Mouse (Mus musculus): ENCODE data around the gene Herpud1. TPM values are rescaled to one million over a fixed set of nuclear protein-coding genes. Genes with fewer than 3 reads are reported as not detected.
A peak's percentile ranks its signal among the peaks of the same experiment; 100 is the strongest.

Herpud1 gene
- polyA plus RNA-seq, 1 experiment from 2014 or later, result 224 TPM

DNA sequence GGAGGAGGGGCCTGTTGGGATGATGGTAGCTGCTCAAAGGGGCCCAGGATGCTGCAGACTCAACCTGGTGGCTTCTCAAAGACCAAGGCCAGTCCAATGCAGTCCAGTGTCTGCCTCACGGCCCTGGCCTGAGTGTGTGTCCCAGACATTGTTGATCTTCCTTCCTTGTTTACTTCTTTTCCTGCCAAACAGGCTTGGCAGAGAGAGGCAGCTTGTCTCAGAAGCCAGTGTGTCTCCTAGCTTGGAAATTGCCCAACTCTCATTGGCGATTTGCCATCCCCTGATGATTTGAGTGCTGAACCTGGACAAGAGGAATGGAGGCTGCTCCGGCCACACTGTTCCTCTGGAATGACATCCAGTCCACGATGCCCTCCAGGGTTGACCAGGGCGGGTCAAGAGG lies 27.7 kb upstream of the Herpud1 start:
- Histone ChIP-seq H3K9me3 (ENCODE audit: control insufficient read depth, low read length) (no peaks in the 10 kb centered on the region), H3K4me2 (replicated peaks; ENCODE audit: low read depth) (0 out of 2 replicates have a peak overlapping the region, but pooled peaks have one; percentile 15), H3K27ac (replicated peaks) (peak overlapping the region; percentile 74), H3K27me3 (ENCODE audit: control insufficient read depth, insufficient read depth, low read length) (no peaks in the 10 kb centered on the region), H3K4me1 (replicated peaks; ENCODE audit: control insufficient read depth, insufficient read depth) (peaks cover 12% of the 10 kb centered on the region), H3K36me3 (ENCODE audit: control insufficient read depth, insufficient read depth, low read length) (no peaks in the 10 kb centered on the region), H3K4me3 (ENCODE audit: low read depth, low read length) (no peak overlapping the region), H3K9ac (ENCODE audit: low read length) (no peak overlapping the region)
- ATAC-seq (ENCODE audit: low FRiP score, low TSS enrichment), result peak; percentile 8; the same call in 1 of the 2 replicates
- peak; percentile 84 for DNase-seq (ENCODE audit: low spot score)
- TF ChIP-seq EP300 (optimal IDR thresholded peaks at IDR 0.05), result no peak
- TF ChIP-seq CTCF (IDR thresholded peaks at IDR 0.05; ENCODE audit: low read depth), result no peak
- WGBS, result 24% methylated on average over 5 of the region's 5 CpGs

DNA sequence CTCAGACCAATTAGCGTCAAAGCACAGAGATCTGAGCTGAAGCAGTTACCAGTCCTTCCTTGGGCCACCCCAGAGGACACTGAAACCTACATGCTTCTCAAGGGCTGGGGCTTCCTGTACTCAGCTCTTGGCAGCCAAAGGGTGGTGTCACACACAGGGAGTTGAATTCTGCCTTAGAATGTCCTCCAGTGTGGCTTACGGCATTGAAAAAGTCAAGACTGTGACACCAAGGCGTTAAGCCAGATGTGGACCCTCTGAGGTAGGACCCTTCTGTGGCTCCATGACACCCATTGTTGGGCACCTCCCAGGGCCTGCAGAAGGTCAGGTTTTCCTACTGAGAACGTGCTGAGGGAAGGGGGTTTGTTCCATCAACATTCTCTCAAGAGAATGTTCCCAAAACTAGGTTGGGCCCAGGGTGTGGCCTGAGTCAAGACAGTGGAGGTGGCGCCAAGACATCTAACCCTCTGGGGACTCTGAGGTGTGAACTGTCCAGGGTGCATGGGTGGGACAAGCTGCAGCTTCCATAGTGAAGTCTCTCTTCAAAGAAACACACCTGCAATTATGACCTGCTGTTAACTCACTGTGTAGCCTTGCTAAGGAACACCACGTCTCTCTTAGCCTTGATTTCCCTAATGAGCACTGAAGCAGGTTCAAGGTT lies 24.3 kb upstream of the Herpud1 start:
- Histone ChIP-seq H3K9me3 (ENCODE audit: control insufficient read depth, low read length) (no peaks in the 10 kb centered on the region), H3K4me3 (ENCODE audit: low read depth, low read length) (no peak overlapping the region), H3K27ac (replicated peaks) (peak overlapping the region; percentile 95), H3K4me2 (replicated peaks; ENCODE audit: low read depth) (no peak overlapping the region), H3K27me3 (ENCODE audit: control insufficient read depth, insufficient read depth, low read length) (no peaks in the 10 kb centered on the region), H3K36me3 (ENCODE audit: control insufficient read depth, insufficient read depth, low read length) (no peaks in the 10 kb centered on the region), H3K9ac (ENCODE audit: low read length) (no peak overlapping the region), H3K4me1 (replicated peaks; ENCODE audit: control insufficient read depth, insufficient read depth) (peaks cover 16% of the 10 kb centered on the region)
- 72% methylated on average over 6 of the region's 6 CpGs for WGBS
- TF ChIP-seq EP300 (optimal IDR thresholded peaks at IDR 0.05) (no peak), CTCF (IDR thresholded peaks at IDR 0.05; ENCODE audit: low read depth) (no peak)
- ATAC-seq (ENCODE audit: low FRiP score, low TSS enrichment) (no peak), DNase-seq (ENCODE audit: low spot score) (peak; percentile 45)

DNA sequence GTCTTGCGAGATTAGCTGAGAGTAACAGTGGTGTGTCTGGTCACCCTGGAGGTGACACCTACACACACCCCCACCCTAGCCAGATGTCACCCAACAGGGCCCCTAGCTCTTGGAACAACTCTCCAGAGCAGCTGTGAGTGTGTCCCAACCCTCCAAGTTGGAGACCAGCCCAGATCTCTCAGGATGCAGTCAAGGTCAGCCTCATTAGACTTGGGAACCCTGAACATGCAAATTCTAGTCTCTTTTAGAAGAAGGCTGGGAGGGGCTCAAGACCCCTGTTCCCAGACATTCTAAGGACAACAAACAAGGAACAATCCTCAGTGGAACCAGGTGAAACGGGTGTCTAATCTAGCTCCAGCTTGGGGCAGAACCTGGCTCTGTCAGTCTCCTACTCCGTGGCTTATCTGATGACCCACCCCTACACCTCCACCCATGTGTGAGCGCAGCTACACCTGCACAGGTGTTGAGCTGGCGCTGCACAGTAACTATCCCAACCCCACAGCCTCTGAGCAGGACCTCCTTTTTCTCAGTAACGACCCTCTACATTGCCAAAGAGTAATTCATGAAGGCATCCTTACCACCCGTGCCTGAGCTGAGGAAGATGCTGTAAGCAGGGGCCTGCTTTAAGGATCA lies 23.5 kb upstream of the Herpud1 start:
- DNase-seq (ENCODE audit: low spot score), result peak; percentile 78

DNA sequence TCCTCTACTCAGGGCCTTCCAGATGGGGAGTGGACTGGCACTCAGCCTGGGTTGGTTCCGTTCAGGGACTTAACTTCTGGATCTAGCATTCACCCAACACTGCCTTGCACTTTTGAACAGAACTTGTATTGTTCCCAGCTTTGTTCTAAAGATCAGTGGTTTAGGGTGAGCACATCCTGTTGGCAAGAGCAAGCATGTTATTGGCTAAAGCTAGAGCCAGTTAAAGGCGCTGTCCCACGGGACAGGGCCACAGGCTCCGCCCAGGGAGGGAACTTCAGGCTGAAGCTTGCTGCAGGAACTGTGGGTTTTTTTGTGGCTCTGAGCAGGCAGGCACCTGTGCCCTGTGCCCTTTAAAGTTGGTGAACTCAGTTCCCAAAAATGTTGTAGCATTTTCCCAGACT lies 22.9 kb upstream of the Herpud1 start:
- H3K9ac ChIP-seq (ENCODE audit: low read length), result no peak overlapping the region; the same call in 1 of the 2 replicates
- no peak overlapping the region for H3K4me3 ChIP-seq (ENCODE audit: low read depth, low read length)
- DNase-seq (ENCODE audit: low spot score), result peak; percentile 87
- 24% methylated on average over 4 of the region's 4 CpGs for whole genome bisulfite sequencing
- no peaks in the 10 kb centered on the region for H3K27me3 ChIP-seq (ENCODE audit: control insufficient read depth, insufficient read depth, low read length)
- H3K27ac ChIP-seq (replicated peaks), result peak overlapping the region; percentile 95
- H3K36me3 ChIP-seq (ENCODE audit: control insufficient read depth, insufficient read depth, low read length), result no peaks in the 10 kb centered on the region
- TF ChIP-seq EP300 (optimal IDR thresholded peaks at IDR 0.05) (no peak), CTCF (IDR thresholded peaks at IDR 0.05; ENCODE audit: low read depth) (no peak)
- peaks cover 16% of the 10 kb centered on the region for H3K4me1 ChIP-seq (replicated peaks; ENCODE audit: control insufficient read depth, insufficient read depth)
- ATAC-seq (ENCODE audit: low FRiP score, low TSS enrichment), result peak; percentile 89
- H3K9me3 ChIP-seq (ENCODE audit: control insufficient read depth, low read length), result no peaks in the 10 kb centered on the region
- H3K4me2 ChIP-seq (replicated peaks; ENCODE audit: low read depth), result no peak overlapping the region

More for the DNA sequence above, 23.5 kb upstream of the Herpud1 start:
- Histone ChIP-seq H3K36me3 (ENCODE audit: control insufficient read depth, insufficient read depth, low read length) (no peaks in the 10 kb centered on the region), H3K27ac (replicated peaks) (peak overlapping the region; percentile 95), H3K9me3 (ENCODE audit: control insufficient read depth, low read length) (no peaks in the 10 kb centered on the region), H3K4me1 (replicated peaks; ENCODE audit: control insufficient read depth, insufficient read depth) (peaks cover 16% of the 10 kb centered on the region), H3K9ac (ENCODE audit: low read length) (no peak overlapping the region; the same call in 1 of the 2 replicates), H3K4me3 (ENCODE audit: low read depth, low read length) (no peak overlapping the region), H3K27me3 (ENCODE audit: control insufficient read depth, insufficient read depth, low read length) (no peaks in the 10 kb centered on the region), H3K4me2 (replicated peaks; ENCODE audit: low read depth) (no peak overlapping the region)
- 59% methylated on average over 7 of the region's 7 CpGs for WGBS
- TF ChIP-seq CTCF (IDR thresholded peaks at IDR 0.05; ENCODE audit: low read depth), result no peak
- TF ChIP-seq EP300 (optimal IDR thresholded peaks at IDR 0.05), result peak; percentile 24
- peak; percentile 87 for ATAC-seq (ENCODE audit: low FRiP score, low TSS enrichment)

DNA sequence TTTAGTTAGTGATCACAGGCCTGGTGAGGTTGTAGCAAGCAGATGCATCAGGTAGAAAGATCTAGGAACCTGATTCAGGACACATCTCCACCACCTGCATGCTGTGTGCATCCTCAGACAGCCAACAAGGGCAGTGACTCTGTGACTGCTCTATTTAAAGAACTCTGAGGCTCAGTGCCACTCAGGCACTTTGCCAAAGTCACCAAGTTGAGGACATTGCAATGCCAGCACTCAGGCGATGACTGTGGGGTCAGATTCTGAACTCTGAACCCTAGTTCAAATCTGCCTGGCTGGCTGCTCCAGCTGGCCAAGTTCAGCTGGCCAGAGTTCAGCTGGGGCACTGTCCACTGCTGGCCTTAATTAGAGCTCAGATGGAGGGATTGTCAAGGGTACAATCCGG lies 22.3 kb upstream of the Herpud1 start:
- Histone ChIP-seq H3K9me3 (ENCODE audit: control insufficient read depth, low read length) (no peaks in the 10 kb centered on the region), H3K4me2 (replicated peaks; ENCODE audit: low read depth) (no peak overlapping the region), H3K4me1 (replicated peaks; ENCODE audit: control insufficient read depth, insufficient read depth) (peaks cover 11% of the 10 kb centered on the region), H3K4me3 (ENCODE audit: low read depth, low read length) (no peak overlapping the region), H3K27ac (replicated peaks) (peak overlapping the region; percentile 95), H3K27me3 (ENCODE audit: control insufficient read depth, insufficient read depth, low read length) (no peaks in the 10 kb centered on the region), H3K9ac (ENCODE audit: low read length) (no peak overlapping the region), H3K36me3 (ENCODE audit: control insufficient read depth, insufficient read depth, low read length) (no peaks in the 10 kb centered on the region)
- DNase-seq (ENCODE audit: low spot score), result no peak
- TF ChIP-seq CTCF (IDR thresholded peaks at IDR 0.05; ENCODE audit: low read depth) (no peak), EP300 (optimal IDR thresholded peaks at IDR 0.05) (no peak)
- no peak for ATAC-seq (ENCODE audit: low FRiP score, low TSS enrichment)
- 62% methylated on average over 2 of the region's 2 CpGs for WGBS
